Mouse (Mus musculus) pancreas, adult 10 weeks (tissue): ENCODE data around the gene Rnase13. TPM values are rescaled to one million over a fixed set of nuclear protein-coding genes. Genes with fewer than 3 reads are reported as not detected.

Experiments used
- polyA plus RNA-seq: library from polyadenylated mRNA; stranded (reverse); fragments of 350-450 nt; fragmentation: Illumina TruSeq; extraction: RNeasy Lipid Tissue Mini Kit (QIAGEN cat#74804); gene quantifications from one replicate; pipeline ENCODE4 v1.2.3, GENCODE M21; 2015; ENCODE audit warnings: low read depth, low replicate concordance; ENCODE audit not compliant: insufficient read depth

Gene Rnase13
- not detected for polyA plus RNA-seq

GRCm38 (mm10) chr14:51922571-51922865 is at the start of gene Rnase13:
Gene Rnase13, minus strand, starts transcription at chr14:51922773.

DNA sequence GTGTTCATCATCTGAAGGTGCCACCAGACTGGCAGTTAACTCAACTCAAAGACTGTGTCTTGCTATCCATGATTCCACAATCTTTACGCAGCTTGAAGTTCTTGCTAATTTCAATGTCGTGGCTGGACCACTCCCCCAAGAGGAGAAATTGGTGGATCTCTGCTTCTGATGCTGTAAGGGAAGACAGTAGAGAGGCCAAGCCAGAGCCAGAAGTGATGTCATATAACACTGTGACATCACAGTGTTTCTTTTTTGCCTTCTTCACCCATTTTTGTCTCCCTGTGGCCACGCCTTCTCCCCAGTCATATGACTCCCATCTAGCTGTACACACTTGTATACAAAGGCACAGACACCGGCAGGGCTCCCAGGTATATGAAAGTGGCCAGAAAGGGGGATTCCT is 4.4 kb downstream of the Rnase13 start, which contains the start of gene Tppp2:
TSS of gene Tppp2 (plus strand) at position 301 of the 400 bp plus-strand sequence.

GRCm38 (mm10) chr14:51913960-51914762 is 8.4 kb downstream of the Rnase13 start, which contains the start of gene Ndrg2:
Gene Ndrg2, minus strand, starts transcription at chr14:51914158.

GRCm38 (mm10) chr14:51892191-51892939 is 30.2 kb downstream of the Rnase13 start, which contains the start of gene Slc39a2:
Gene Slc39a2, plus strand, starts transcription at chr14:51892889.

GRCm38 (mm10) chr14:51884598-51885331 is 37.8 kb downstream of the Rnase13 start, which contains the start of gene Mettl17:
Gene Mettl17, plus strand, starts transcription at chr14:51884842.

Other genes with a start within 250 kb of the Rnase13 start
- gene Gm17079, start 227.3 kb downstream of the Rnase13 start, polyA plus RNA-seq: not detected
- not detected for gene Gm5800, start 205.6 kb downstream of the Rnase13 start, polyA plus RNA-seq
- gene Ang4, start 149.2 kb downstream of the Rnase13 start, polyA plus RNA-seq: not detected
- not detected for gene AY358078, start 122.7 kb downstream of the Rnase13 start, polyA plus RNA-seq
- not detected for gene Ear6, start 69.1 kb downstream of the Rnase13 start, polyA plus RNA-seq
- gene Mettl17, start 37.9 kb downstream of the Rnase13 start, polyA plus RNA-seq: 14.3 TPM
- 1.00 TPM for gene Slc39a2, start 29.9 kb downstream of the Rnase13 start, polyA plus RNA-seq
- gene Ndrg2, start 8.6 kb downstream of the Rnase13 start, polyA plus RNA-seq: 19.1 TPM
- gene Tppp2, start 4.3 kb downstream of the Rnase13 start, polyA plus RNA-seq: not detected
- 17.2 TPM for gene Arhgef40, start 61.9 kb upstream of the Rnase13 start, polyA plus RNA-seq
- gene Tmem253, start 92.9 kb upstream of the Rnase13 start, polyA plus RNA-seq: not detected
- gene Zfp219, start 98.0 kb upstream of the Rnase13 start, polyA plus RNA-seq: 9.1 TPM
- gene Olfr221, start 119.7 kb upstream of the Rnase13 start, polyA plus RNA-seq: not detected
- 41.8 TPM for gene Hnrnpc, start 181.3 kb upstream of the Rnase13 start, polyA plus RNA-seq
- 8.4 TPM for gene Rpgrip1, start 187.9 kb upstream of the Rnase13 start, polyA plus RNA-seq